Mouse (Mus musculus): Measurements from ENCODE around the gene Psmd5. TPM values are rescaled to one million over a fixed set of nuclear protein-coding genes. Genes with fewer than 3 reads are reported as not detected.

Gene Psmd5
- polyA plus RNA-seq, 1 experiment from 2014 or later, result 55.5 TPM

- H3K4me2 ChIP-seq (replicated peaks; ENCODE audit: low read depth), result no peak overlapping the region
- no peak overlapping the region for H3K4me3 ChIP-seq (ENCODE audit: low read depth, low read length)
- H3K9ac ChIP-seq (ENCODE audit: low read length), result no peak overlapping the region
- ATAC-seq (ENCODE audit: low FRiP score, low TSS enrichment) (no peak), DNase-seq (ENCODE audit: low spot score) (no peak)
- H3K27me3 ChIP-seq (ENCODE audit: control insufficient read depth, insufficient read depth, low read length), result no peaks in the 10 kb centered on the region
- H3K27ac ChIP-seq (replicated peaks), result no peak overlapping the region
- no peaks in the 10 kb centered on the region for H3K9me3 ChIP-seq (ENCODE audit: control insufficient read depth, low read length)
- 65% methylated on average over 5 of the region's 5 CpGs for WGBS
- no peak for TF ChIP-seq CTCF (IDR thresholded peaks at IDR 0.05; ENCODE audit: low read depth)
- no peak for TF ChIP-seq EP300 (optimal IDR thresholded peaks at IDR 0.05)
- H3K4me1 ChIP-seq (replicated peaks; ENCODE audit: control insufficient read depth, insufficient read depth), result no peaks in the 10 kb centered on the region
- 0 out of 2 replicates have a peak, but pooled peaks cover under 1% of the 10 kb centered on the region for H3K36me3 ChIP-seq (ENCODE audit: control insufficient read depth, insufficient read depth, low read length)
Observed at GRCm38 (mm10) chr2:34893950-34894349, 19.2 kb upstream of the Psmd5 start.

DNA sequence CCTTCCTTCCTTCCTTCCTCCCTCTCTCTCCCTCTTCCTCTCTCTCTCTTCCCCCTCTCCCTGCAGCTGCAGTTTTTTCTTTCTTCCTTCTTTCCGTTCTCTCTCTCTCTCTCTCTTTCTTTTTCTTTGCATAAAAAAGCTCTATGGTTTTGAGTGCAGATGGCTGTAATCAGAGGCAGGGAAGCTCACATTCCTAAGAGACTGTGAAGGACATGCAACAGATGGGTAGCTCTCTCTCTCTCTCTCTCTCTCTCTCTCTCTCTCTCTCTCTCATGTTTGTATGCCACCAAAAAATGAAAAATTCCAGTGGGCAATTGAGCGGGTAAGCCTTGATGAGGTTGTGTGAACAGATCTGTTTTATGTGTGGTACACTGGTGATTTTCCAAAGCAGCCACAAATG, 9.4 kb upstream of the Psmd5 start:
- Histone ChIP-seq H3K4me1 (replicated peaks; ENCODE audit: control insufficient read depth, insufficient read depth) (no peaks in the 10 kb centered on the region), H3K36me3 (ENCODE audit: control insufficient read depth, insufficient read depth, low read length) (no peaks in the 10 kb centered on the region), H3K9me3 (ENCODE audit: control insufficient read depth, low read length) (no peaks in the 10 kb centered on the region), H3K4me3 (ENCODE audit: low read depth, low read length) (no peak overlapping the region), H3K27me3 (ENCODE audit: control insufficient read depth, insufficient read depth, low read length) (no peaks in the 10 kb centered on the region), H3K4me2 (replicated peaks; ENCODE audit: low read depth) (no peak overlapping the region), H3K9ac (ENCODE audit: low read length) (no peak overlapping the region), H3K27ac (replicated peaks) (no peak overlapping the region)
- DNase-seq (ENCODE audit: low spot score) (no peak), ATAC-seq (ENCODE audit: low FRiP score, low TSS enrichment) (no peak)
- no peak for TF ChIP-seq CTCF (IDR thresholded peaks at IDR 0.05; ENCODE audit: low read depth)
- no peak for TF ChIP-seq EP300 (optimal IDR thresholded peaks at IDR 0.05)
- 64% methylated on average over 2 of the region's 2 CpGs for WGBS

GRCm38 (mm10) chr2:34883190-34883589, 8.4 kb upstream of the Psmd5 start:
- no peak for DNase-seq (ENCODE audit: low spot score)
- 35% methylated on average over 5 of the region's 5 CpGs for WGBS
- Histone ChIP-seq H3K4me1 (replicated peaks; ENCODE audit: control insufficient read depth, insufficient read depth) (no peaks in the 10 kb centered on the region), H3K27me3 (ENCODE audit: control insufficient read depth, insufficient read depth, low read length) (no peaks in the 10 kb centered on the region), H3K9me3 (ENCODE audit: control insufficient read depth, low read length) (no peaks in the 10 kb centered on the region), H3K36me3 (ENCODE audit: control insufficient read depth, insufficient read depth, low read length) (no peaks in the 10 kb centered on the region), H3K4me3 (ENCODE audit: low read depth, low read length) (no peak overlapping the region), H3K27ac (replicated peaks) (no peak overlapping the region), H3K4me2 (replicated peaks; ENCODE audit: low read depth) (no peak overlapping the region), H3K9ac (ENCODE audit: low read length) (no peak overlapping the region)
- no peak for TF ChIP-seq EP300 (optimal IDR thresholded peaks at IDR 0.05)
- no peak for TF ChIP-seq CTCF (IDR thresholded peaks at IDR 0.05; ENCODE audit: low read depth)
- ATAC-seq (ENCODE audit: low FRiP score, low TSS enrichment), result peak; percentile 56; the same call in 1 of the 2 replicates

GRCm38 (mm10) chr2:34882757-34883156, 8.0 kb upstream of the Psmd5 start:
- H3K36me3 ChIP-seq (ENCODE audit: control insufficient read depth, insufficient read depth, low read length), result no peaks in the 10 kb centered on the region
- H3K4me2 ChIP-seq (replicated peaks; ENCODE audit: low read depth), result no peak overlapping the region
- WGBS, result 80% methylated on average over 2 of the region's 2 CpGs
- no peaks in the 10 kb centered on the region for H3K9me3 ChIP-seq (ENCODE audit: control insufficient read depth, low read length)
- no peak for DNase-seq (ENCODE audit: low spot score)
- H3K4me3 ChIP-seq (ENCODE audit: low read depth, low read length), result no peak overlapping the region
- no peak overlapping the region for H3K9ac ChIP-seq (ENCODE audit: low read length)
- H3K4me1 ChIP-seq (replicated peaks; ENCODE audit: control insufficient read depth, insufficient read depth), result no peaks in the 10 kb centered on the region
- TF ChIP-seq EP300 (optimal IDR thresholded peaks at IDR 0.05) (no peak), CTCF (IDR thresholded peaks at IDR 0.05; ENCODE audit: low read depth) (no peak)
- no peak for ATAC-seq (ENCODE audit: low FRiP score, low TSS enrichment)
- H3K27ac ChIP-seq (replicated peaks), result no peak overlapping the region
- no peaks in the 10 kb centered on the region for H3K27me3 ChIP-seq (ENCODE audit: control insufficient read depth, insufficient read depth, low read length)

DNA sequence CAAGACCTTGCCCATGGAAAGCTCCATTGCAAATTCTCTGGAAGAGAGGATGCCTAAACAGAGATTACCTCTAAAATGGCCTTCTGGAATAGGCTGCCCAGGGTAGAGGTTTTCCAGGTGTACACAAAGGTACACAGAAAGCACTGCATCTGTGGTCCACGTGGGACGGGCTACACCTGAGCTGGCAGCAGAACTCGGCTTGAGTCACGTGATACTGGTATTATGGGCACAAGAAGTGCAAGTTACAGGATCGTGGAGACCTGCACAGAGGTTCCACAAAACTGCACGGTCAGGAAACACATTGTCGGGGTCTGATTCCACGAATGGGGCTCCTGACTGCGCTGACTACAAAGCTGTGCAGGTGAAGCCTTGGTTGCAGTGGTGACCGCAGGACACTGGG, 5.3 kb upstream of the Psmd5 start:
- no peaks in the 10 kb centered on the region for H3K27me3 ChIP-seq (ENCODE audit: control insufficient read depth, insufficient read depth, low read length)
- DNase-seq (ENCODE audit: low spot score) (no peak), ATAC-seq (ENCODE audit: low FRiP score, low TSS enrichment) (no peak)
- H3K4me2 ChIP-seq (replicated peaks; ENCODE audit: low read depth), result no peak overlapping the region
- no peak overlapping the region for H3K4me3 ChIP-seq (ENCODE audit: low read depth, low read length)
- H3K36me3 ChIP-seq (ENCODE audit: control insufficient read depth, insufficient read depth, low read length), result no peaks in the 10 kb centered on the region
- no peak overlapping the region for H3K27ac ChIP-seq (replicated peaks)
- H3K9me3 ChIP-seq (ENCODE audit: control insufficient read depth, low read length), result no peaks in the 10 kb centered on the region
- 91% methylated on average over 10 of the region's 10 CpGs for WGBS
- H3K4me1 ChIP-seq (replicated peaks; ENCODE audit: control insufficient read depth, insufficient read depth), result no peaks in the 10 kb centered on the region
- TF ChIP-seq CTCF (IDR thresholded peaks at IDR 0.05; ENCODE audit: low read depth), result no peak
- TF ChIP-seq EP300 (optimal IDR thresholded peaks at IDR 0.05), result no peak
- H3K9ac ChIP-seq (ENCODE audit: low read length), result no peak overlapping the region

- H3K4me3 ChIP-seq (ENCODE audit: low read depth, low read length), result peak within 1 kb of the TSS; percentile 18
- H3K9me3 ChIP-seq (ENCODE audit: control insufficient read depth, low read length), result no peaks in the 10 kb centered on the region
- H3K4me2 ChIP-seq (replicated peaks; ENCODE audit: low read depth), result peak within 1 kb of the TSS; percentile 37
- WGBS, result 4% methylated on average over 14 of the region's 14 CpGs
- TF ChIP-seq CTCF (IDR thresholded peaks at IDR 0.05; ENCODE audit: low read depth) (no peak), EP300 (optimal IDR thresholded peaks at IDR 0.05) (no peak)
- H3K27ac ChIP-seq (replicated peaks), result no peak within 1 kb of the TSS
- no peak; the same call in 1 of the 2 replicates for ATAC-seq (ENCODE audit: low FRiP score, low TSS enrichment)
- no peaks in the 10 kb centered on the region for H3K27me3 ChIP-seq (ENCODE audit: control insufficient read depth, insufficient read depth, low read length)
- peak within 1 kb of the TSS; percentile 45; the same call in 1 of the 2 replicates for H3K9ac ChIP-seq (ENCODE audit: low read length)
- H3K4me1 ChIP-seq (replicated peaks; ENCODE audit: control insufficient read depth, insufficient read depth), result 0 out of 2 replicates have a peak, but pooled peaks cover 3% of the 10 kb centered on the region
- H3K36me3 ChIP-seq (ENCODE audit: control insufficient read depth, insufficient read depth, low read length), result no peaks in the 10 kb centered on the region
- peak; percentile 70 for DNase-seq (ENCODE audit: low spot score)
Observed at GRCm38 (mm10) chr2:34874271-34874670, 497 bp downstream of the Psmd5 start, which contains the start of gene Cutal. Cutal (plus strand) TSS chr2:34874396.

Data from stomach, postnatal 0 days (tissue).